Mouse (Mus musculus): Measurements from ENCODE around the gene Pdlim7.

GRCm38 (mm10) chr13:55484520-55485088, 28.9 kb downstream of the Pdlim7 start:
- no peak for TF ChIP-seq CTCF (IDR thresholded peaks at IDR 0.05; ENCODE audit: low read depth, low read length)
- no peak for TF ChIP-seq POLR2A (IDR thresholded peaks at IDR 0.05; ENCODE audit: borderline replicate concordance, low read depth, low read length)

Data from bone marrow macrophage, adult 2 months (primary cell).